Mouse (Mus musculus) E14TG2a.4 (cell line): ENCODE results near the gene 2900011O08Rik.

ENCODE experiments used
- H3K27me3 ChIP-seq: 2 replicates; pipeline ENCODE4 v1.6.1; 2014; ENCODE audit warnings: low read length, control low read depth; ENCODE audit not compliant: insufficient read depth
- H3K36me3 ChIP-seq: 2 replicates; pipeline ENCODE4 v1.6.1; 2014; ENCODE audit warnings: low read length, control low read depth; ENCODE audit not compliant: insufficient read depth
- H3K4me1 ChIP-seq: replicated peaks from 2 replicates; pipeline ENCODE4 v1.6.1; 2014; ENCODE audit warnings: low read depth, low read length, control low read depth
- H3K4me3 ChIP-seq: replicated peaks from 2 replicates; pipeline ENCODE4 v1.5.1; 2014; ENCODE audit warnings: mild to moderate bottlenecking, low read length
- H3K9me3 ChIP-seq: 2 replicates; pipeline ENCODE4 v1.6.1; 2014; ENCODE audit warnings: low read length, control low read depth
- CTCF ChIP-seq: conservative IDR thresholded peaks from 2 replicates; pipeline ENCODE4 v1.5.1; 2014; ENCODE audit warnings: low read length
- NANOG ChIP-seq: IDR thresholded peaks from 2 replicates; pipeline ENCODE4 v1.6.1; 2014; ENCODE audit warnings: borderline replicate concordance, low read length, mixed read lengths
- POU5F1 ChIP-seq: IDR thresholded peaks from 2 replicates; pipeline ENCODE4 v1.6.1; 2014; ENCODE audit warnings: low read length, borderline replicate concordance

2900011O08Rik gene

GRCm38 (mm10) chr16:14112742-14113141 is 126.3 kb downstream of the 2900011O08Rik start:
- Histone ChIP-seq H3K27me3 (no peaks in the 10 kb centered on the region), H3K9me3 (peaks cover 52% of the 10 kb centered on the region), H3K4me1 (no peaks in the 10 kb centered on the region), H3K36me3 (peaks cover 90% of the 10 kb centered on the region), H3K4me3 (no peak overlapping the region)
- TF ChIP-seq CTCF (no peak), POU5F1 (no peak), NANOG (no peak)

DNA sequence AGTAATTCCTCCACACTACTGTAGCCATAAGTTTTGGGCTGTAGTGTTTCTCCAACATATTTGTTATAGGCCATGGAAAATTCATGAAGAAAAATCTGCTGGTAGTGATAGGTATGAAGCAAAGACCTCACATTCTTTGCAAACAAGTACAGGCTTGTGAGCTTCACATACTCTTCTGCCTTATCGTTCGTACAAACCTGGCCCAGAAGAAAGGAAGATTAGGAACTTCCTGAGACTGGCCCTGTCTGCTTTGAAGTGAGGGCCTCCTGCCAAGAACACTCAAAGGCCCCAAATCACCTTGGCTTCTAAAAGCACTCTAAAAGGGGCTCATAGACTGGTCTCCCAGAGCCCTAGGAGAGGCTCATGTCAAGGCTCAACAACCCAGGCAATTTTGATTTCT is 130.9 kb downstream of the 2900011O08Rik start:
- Histone ChIP-seq H3K36me3 (peaks cover 86% of the 10 kb centered on the region), H3K27me3 (no peaks in the 10 kb centered on the region), H3K4me3 (no peak overlapping the region), H3K9me3 (peaks cover 54% of the 10 kb centered on the region), H3K4me1 (peaks cover 6% of the 10 kb centered on the region)
- no peak for TF ChIP-seq CTCF
- no peak for TF ChIP-seq POU5F1
- no peak for TF ChIP-seq NANOG

DNA sequence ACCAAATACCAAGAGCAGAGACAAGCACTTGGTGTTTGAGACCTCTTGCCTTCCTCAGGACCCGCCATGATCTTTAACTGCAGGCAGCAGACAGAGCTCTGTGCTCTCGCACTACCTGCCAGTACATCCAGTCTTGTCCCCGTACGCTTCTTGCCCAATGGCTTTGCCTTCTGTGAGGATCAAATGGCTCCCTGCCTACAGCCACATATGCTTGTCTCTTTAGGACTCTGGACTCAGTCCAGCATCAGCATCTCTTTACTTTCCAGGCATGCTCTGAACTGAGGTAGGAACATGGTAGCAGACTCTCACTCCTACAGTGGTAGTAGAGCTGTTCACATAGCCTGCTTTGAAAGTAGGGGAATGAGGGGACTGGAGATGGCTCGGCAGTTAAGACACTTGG is 134.5 kb downstream of the 2900011O08Rik start:
- Histone ChIP-seq H3K4me3 (no peak overlapping the region), H3K4me1 (peaks cover 41% of the 10 kb centered on the region)

DNA sequence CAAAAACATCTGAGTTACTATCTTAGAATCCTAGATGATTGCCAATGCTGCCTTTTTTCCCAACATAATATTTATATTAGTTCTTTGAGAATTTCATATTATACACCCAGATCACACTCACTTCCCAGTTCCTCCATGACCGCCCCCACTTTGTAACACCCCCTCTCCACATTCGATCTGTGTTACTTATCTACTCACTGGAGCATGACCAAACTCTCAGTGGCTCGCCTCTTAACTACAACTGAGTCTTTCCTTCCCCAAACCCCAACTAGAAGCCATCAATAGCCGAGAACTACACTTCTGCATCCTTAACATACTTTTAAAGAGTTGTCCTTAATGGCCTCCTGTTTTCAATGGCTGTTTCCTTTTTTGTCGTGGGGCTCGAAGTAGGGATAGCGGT is 135.2 kb downstream of the 2900011O08Rik start:
- Histone ChIP-seq H3K4me1 (peaks cover 43% of the 10 kb centered on the region), H3K9me3 (peaks cover 16% of the 10 kb centered on the region), H3K4me3 (no peak overlapping the region), H3K36me3 (peaks cover 71% of the 10 kb centered on the region), H3K27me3 (no peaks in the 10 kb centered on the region)
- TF ChIP-seq CTCF: no peak
- TF ChIP-seq NANOG: no peak
- no peak for TF ChIP-seq POU5F1

More for the DNA sequence above, 134.5 kb downstream of the 2900011O08Rik start:
- no peak for TF ChIP-seq POU5F1
- TF ChIP-seq CTCF: no peak
- no peak for TF ChIP-seq NANOG
- H3K9me3 ChIP-seq: peaks cover 23% of the 10 kb centered on the region
- peaks cover 71% of the 10 kb centered on the region for H3K36me3 ChIP-seq
- no peaks in the 10 kb centered on the region for H3K27me3 ChIP-seq

- Histone ChIP-seq H3K9me3 (peaks cover 6% of the 10 kb centered on the region), H3K4me1 (peaks cover 43% of the 10 kb centered on the region), H3K4me3 (0 out of 2 replicates have a peak overlapping the region, but pooled peaks have one; percentile 5), H3K27me3 (no peaks in the 10 kb centered on the region), H3K36me3 (peaks cover 71% of the 10 kb centered on the region)
- TF ChIP-seq NANOG: no peak
- peak; percentile 58 for TF ChIP-seq CTCF
- TF ChIP-seq POU5F1: no peak
These were observed 136.2 kb downstream of the 2900011O08Rik start for GRCm38 (mm10) chr16:14122586-14122985.

GRCm38 (mm10) chr16:14123901-14124300 is 137.5 kb downstream of the 2900011O08Rik start:
- peaks cover 76% of the 10 kb centered on the region for H3K36me3 ChIP-seq
- TF ChIP-seq NANOG (no peak; the same call in 1 of the 2 replicates), CTCF (no peak), POU5F1 (no peak; the same call in 1 of the 2 replicates)
- H3K9me3 ChIP-seq: 0 out of 2 replicates have a peak, but pooled peaks cover 3% of the 10 kb centered on the region
- no peaks in the 10 kb centered on the region for H3K27me3 ChIP-seq
- peaks cover 43% of the 10 kb centered on the region for H3K4me1 ChIP-seq
- H3K4me3 ChIP-seq: peak overlapping the region; percentile 35

GRCm38 (mm10) chr16:14124709-14125108 is 138.3 kb downstream of the 2900011O08Rik start:
- Histone ChIP-seq H3K9me3 (0 out of 2 replicates have a peak, but pooled peaks cover 3% of the 10 kb centered on the region), H3K36me3 (peaks cover 81% of the 10 kb centered on the region), H3K4me1 (peaks cover 43% of the 10 kb centered on the region), H3K27me3 (no peaks in the 10 kb centered on the region), H3K4me3 (peak overlapping the region; percentile 35)
- no peak for TF ChIP-seq CTCF
- TF ChIP-seq POU5F1: no peak
- TF ChIP-seq NANOG: no peak

GRCm38 (mm10) chr16:14125253-14125652 is 138.8 kb downstream of the 2900011O08Rik start:
- peak overlapping the region; percentile 35 for H3K4me3 ChIP-seq
- no peak for TF ChIP-seq NANOG
- no peak for TF ChIP-seq POU5F1
- TF ChIP-seq CTCF: no peak
- H3K36me3 ChIP-seq: peaks cover 82% of the 10 kb centered on the region
- peaks cover 43% of the 10 kb centered on the region for H3K4me1 ChIP-seq
- H3K9me3 ChIP-seq: 0 out of 2 replicates have a peak, but pooled peaks cover 3% of the 10 kb centered on the region
- no peaks in the 10 kb centered on the region for H3K27me3 ChIP-seq

GRCm38 (mm10) chr16:14128977-14129376 is 142.6 kb downstream of the 2900011O08Rik start:
- H3K4me1 ChIP-seq: peaks cover 21% of the 10 kb centered on the region
- no peak for TF ChIP-seq NANOG
- H3K36me3 ChIP-seq: peaks cover 95% of the 10 kb centered on the region
- no peaks in the 10 kb centered on the region for H3K27me3 ChIP-seq
- no peak overlapping the region for H3K4me3 ChIP-seq
- H3K9me3 ChIP-seq: no peaks in the 10 kb centered on the region

GRCm38 (mm10) chr16:14130796-14131195 is 144.4 kb downstream of the 2900011O08Rik start:
- Histone ChIP-seq H3K27me3 (no peaks in the 10 kb centered on the region), H3K36me3 (peaks cover 100% of the 10 kb centered on the region), H3K4me3 (no peak overlapping the region), H3K9me3 (no peaks in the 10 kb centered on the region), H3K4me1 (peaks cover 3% of the 10 kb centered on the region; the same call in 1 of the 2 replicates)
- TF ChIP-seq POU5F1: no peak
- TF ChIP-seq NANOG: no peak
- no peak for TF ChIP-seq CTCF
